Mouse (Mus musculus): ENCODE data around the gene Pspc1. TPM values are rescaled to one million over a fixed set of nuclear protein-coding genes. Genes with fewer than 3 reads are reported as not detected.

Gene Pspc1
- 56.6 and 59.6 TPM in 2 replicates for total RNA-seq (2014; rRNA removed)
- polyA plus RNA-seq (2015; fragmentation: Nextera tagmentation; extraction: Ambion mirVana): 33.1 and 39.1 TPM in 2 replicates

GRCm38 (mm10) chr14:56778200-56778932 lies at the start of gene Pspc1:
TSS of gene Pspc1 (minus strand) at chr14:56778316.
- Histone ChIP-seq H3K4me1 (ENCODE audit: insufficient read depth) (peaks cover 16% of the 10 kb centered on the region; the same call in 1 of the 2 replicates), H3K4me2 (ENCODE audit: low read depth) (peak within 1 kb of the TSS; percentile 64), H3K4me3 (ENCODE audit: low read depth, low read length) (peak within 1 kb of the TSS; percentile 73), H3K9ac (peak within 1 kb of the TSS; percentile 93), H3K27ac (ENCODE audit: low read depth, low read length) (peak within 1 kb of the TSS; percentile 98), H3K36me3 (ENCODE audit: insufficient read depth) (no peaks in the 10 kb centered on the region), H3K9me3 (ENCODE audit: low read length) (no peaks in the 10 kb centered on the region), H3K27me3 (ENCODE audit: insufficient read depth, low read length) (no peaks in the 10 kb centered on the region)
- TF ChIP-seq CTCF (IDR thresholded peaks at IDR 0.05; ENCODE audit: low read depth): no peak
- DNase-seq (peak; percentile 99), ATAC-seq (peak; percentile 97)
- 2% methylated on average over 36 of the region's 36 CpGs for WGBS

GRCm38 (mm10) chr14:56824562-56824961 lies 46.4 kb upstream of the Pspc1 start:
- ATAC-seq: no peak
- no peak overlapping the region for H3K4me2 ChIP-seq (ENCODE audit: low read depth)
- H3K27ac ChIP-seq (ENCODE audit: low read depth, low read length): no peak overlapping the region
- no peak for TF ChIP-seq CTCF (IDR thresholded peaks at IDR 0.05; ENCODE audit: low read depth)
- no peaks in the 10 kb centered on the region for H3K4me1 ChIP-seq (ENCODE audit: insufficient read depth)
- H3K36me3 ChIP-seq (ENCODE audit: insufficient read depth): no peaks in the 10 kb centered on the region
- 0 out of 2 replicates have a peak, but pooled peaks cover 4% of the 10 kb centered on the region for H3K9me3 ChIP-seq (ENCODE audit: low read length)
- DNase-seq: no peak
- no peak overlapping the region for H3K4me3 ChIP-seq (ENCODE audit: low read depth, low read length)
- no peaks in the 10 kb centered on the region for H3K27me3 ChIP-seq (ENCODE audit: insufficient read depth, low read length)
- no peak overlapping the region for H3K9ac ChIP-seq

- no peaks in the 10 kb centered on the region for H3K36me3 ChIP-seq (ENCODE audit: insufficient read depth)
- WGBS: 11% methylated on average over 11 of the region's 11 CpGs
- H3K9me3 ChIP-seq (ENCODE audit: low read length): 0 out of 2 replicates have a peak, but pooled peaks cover 4% of the 10 kb centered on the region
- no peak for DNase-seq
- no peak for TF ChIP-seq CTCF (IDR thresholded peaks at IDR 0.05; ENCODE audit: low read depth)
- H3K27ac ChIP-seq (ENCODE audit: low read depth, low read length): no peak overlapping the region
- peak overlapping the region; percentile 19; the same call in 1 of the 2 replicates for H3K4me2 ChIP-seq (ENCODE audit: low read depth)
- no peak for ATAC-seq
- no peak overlapping the region for H3K9ac ChIP-seq
- no peaks in the 10 kb centered on the region for H3K27me3 ChIP-seq (ENCODE audit: insufficient read depth, low read length)
- H3K4me1 ChIP-seq (ENCODE audit: insufficient read depth): peaks cover 4% of the 10 kb centered on the region; the same call in 1 of the 2 replicates
- H3K4me3 ChIP-seq (ENCODE audit: low read depth, low read length): no peak overlapping the region
These were observed 39.5 kb upstream of the Pspc1 start for GRCm38 (mm10) chr14:56817616-56818015.

GRCm38 (mm10) chr14:56817131-56817530 lies 39.0 kb upstream of the Pspc1 start:
- Histone ChIP-seq H3K27me3 (ENCODE audit: insufficient read depth, low read length) (no peaks in the 10 kb centered on the region), H3K4me3 (ENCODE audit: low read depth, low read length) (no peak overlapping the region), H3K27ac (ENCODE audit: low read depth, low read length) (no peak overlapping the region), H3K9ac (no peak overlapping the region), H3K36me3 (ENCODE audit: insufficient read depth) (no peaks in the 10 kb centered on the region), H3K4me1 (ENCODE audit: insufficient read depth) (peaks cover 4% of the 10 kb centered on the region; the same call in 1 of the 2 replicates), H3K4me2 (ENCODE audit: low read depth) (no peak overlapping the region), H3K9me3 (ENCODE audit: low read length) (0 out of 2 replicates have a peak, but pooled peaks cover 4% of the 10 kb centered on the region)
- WGBS: 80% methylated on average over 4 of the region's 4 CpGs
- TF ChIP-seq CTCF (IDR thresholded peaks at IDR 0.05; ENCODE audit: low read depth): no peak
- DNase-seq (no peak), ATAC-seq (no peak)

- Histone ChIP-seq H3K9me3 (ENCODE audit: low read length) (0 out of 2 replicates have a peak, but pooled peaks cover 4% of the 10 kb centered on the region), H3K4me1 (ENCODE audit: insufficient read depth) (peaks cover 4% of the 10 kb centered on the region; the same call in 1 of the 2 replicates), H3K9ac (no peak overlapping the region), H3K36me3 (ENCODE audit: insufficient read depth) (no peaks in the 10 kb centered on the region), H3K27me3 (ENCODE audit: insufficient read depth, low read length) (no peaks in the 10 kb centered on the region), H3K27ac (ENCODE audit: low read depth, low read length) (no peak overlapping the region), H3K4me2 (ENCODE audit: low read depth) (no peak overlapping the region), H3K4me3 (ENCODE audit: low read depth, low read length) (no peak overlapping the region)
- WGBS: 98% methylated on average over 4 of the region's 4 CpGs
- no peak for DNase-seq
- no peak for ATAC-seq
- no peak for TF ChIP-seq CTCF (IDR thresholded peaks at IDR 0.05; ENCODE audit: low read depth)
These were observed 38.4 kb upstream of the Pspc1 start for GRCm38 (mm10) chr14:56816541-56816940.

- ATAC-seq (peak; percentile 55), DNase-seq (peak; percentile 90)
- WGBS: under 1% methylated on average over 35 of the region's 35 CpGs
These were observed 34.5 kb upstream of the Pspc1 start for GRCm38 (mm10) chr14:56812520-56813036.

More at GRCm38 (mm10) chr14:56812520-56813036, 34.5 kb upstream of the Pspc1 start:
- no peaks in the 10 kb centered on the region for H3K9me3 ChIP-seq (ENCODE audit: low read length)
- H3K4me3 ChIP-seq (ENCODE audit: low read depth, low read length): peak overlapping the region; percentile 56
- H3K4me1 ChIP-seq (ENCODE audit: insufficient read depth): peaks cover 11% of the 10 kb centered on the region; the same call in 1 of the 2 replicates
- H3K27me3 ChIP-seq (ENCODE audit: insufficient read depth, low read length): no peaks in the 10 kb centered on the region
- peak; percentile 79 for TF ChIP-seq CTCF (IDR thresholded peaks at IDR 0.05; ENCODE audit: low read depth)
- peak overlapping the region; percentile 66 for H3K4me2 ChIP-seq (ENCODE audit: low read depth)
- no peaks in the 10 kb centered on the region for H3K36me3 ChIP-seq (ENCODE audit: insufficient read depth)
- peak overlapping the region; percentile 95 for H3K27ac ChIP-seq (ENCODE audit: low read depth, low read length)
- peak overlapping the region; percentile 84 for H3K9ac ChIP-seq

Data from forebrain, postnatal 0 days (tissue).